Mouse (Mus musculus) inflammation-experienced regulatory T-cells, adult 6 months (primary cell): ENCODE measurements around the gene Nhej1. TPM values are rescaled to one million over a fixed set of nuclear protein-coding genes. Genes with fewer than 3 reads are reported as not detected.

Experiments used
- ATAC-seq: one replicate; pipeline ENCODE4 v1.8.0; 2017
- polyA plus RNA-seq, 3 experiments: library from polyadenylated mRNA; unstranded; fragments of 100-300 nt; shearing (Covaris generic); gene quantifications; one replicate each; pipeline ENCODE4 v1.2.1; 2017

Gene Nhej1
- polyA plus RNA-seq, 3 experiments from 2014 or later = 6.1 to 8.8 (median 7.6) TPM

GRCm38 (mm10) chr1:74973590-74973989, 151.4 kb downstream of the Nhej1 start:
- ATAC-seq = no peak

- ATAC-seq = peak; percentile 68
Measured at GRCm38 (mm10) chr1:74971353-74972050, 153.5 kb downstream of the Nhej1 start.

GRCm38 (mm10) chr1:74967962-74968580, 156.9 kb downstream of the Nhej1 start:
- no peak for ATAC-seq

- no peak for ATAC-seq
Measured at GRCm38 (mm10) chr1:74964494-74965215, 160.3 kb downstream of the Nhej1 start.

GRCm38 (mm10) chr1:74962853-74963227, 162.2 kb downstream of the Nhej1 start:
- ATAC-seq = no peak

GRCm38 (mm10) chr1:74962126-74962852, 162.7 kb downstream of the Nhej1 start:
- no peak for ATAC-seq

- no peak for ATAC-seq
Measured at GRCm38 (mm10) chr1:74961722-74962121, 163.3 kb downstream of the Nhej1 start.

GRCm38 (mm10) chr1:74960059-74960458, 164.9 kb downstream of the Nhej1 start:
- no peak for ATAC-seq

GRCm38 (mm10) chr1:74951556-74952210, 173.3 kb downstream of the Nhej1 start, which contains the start of gene Ihh:
TSS of gene Ihh (minus strand) at chr1:74951672.
- ATAC-seq = no peak

GRCm38 (mm10) chr1:74950576-74951490, 174.2 kb downstream of the Nhej1 start:
- ATAC-seq = no peak

- ATAC-seq = no peak
Measured at GRCm38 (mm10) chr1:74950066-74950465, 174.9 kb downstream of the Nhej1 start.

GRCm38 (mm10) chr1:74949666-74950050, 175.3 kb downstream of the Nhej1 start:
- ATAC-seq = no peak

- peak; percentile 72 for ATAC-seq
Measured at GRCm38 (mm10) chr1:74948784-74949665, 176.0 kb downstream of the Nhej1 start.

- ATAC-seq = no peak
Measured at GRCm38 (mm10) chr1:74947986-74948670, 176.9 kb downstream of the Nhej1 start.

GRCm38 (mm10) chr1:74941651-74942360, 183.2 kb downstream of the Nhej1 start:
- no peak for ATAC-seq

- no peak for ATAC-seq
Measured at GRCm38 (mm10) chr1:74939762-74940161, 185.2 kb downstream of the Nhej1 start.

- ATAC-seq = no peak
Measured at GRCm38 (mm10) chr1:74936221-74936830, 188.7 kb downstream of the Nhej1 start.

- ATAC-seq = no peak
Measured at GRCm38 (mm10) chr1:74935402-74935801, 189.6 kb downstream of the Nhej1 start, which contains the start of gene Cfap65. TSS of gene Cfap65 (minus strand) at chr1:74935599.
